Mouse (Mus musculus) stomach, postnatal 0 days (tissue): ENCODE results near the gene Glrx3. TPM values are rescaled to one million over a fixed set of nuclear protein-coding genes. Genes with fewer than 3 reads are reported as not detected.
A peak's percentile ranks its signal among the peaks of the same experiment; 100 is the strongest.

Experiments used
- ATAC-seq: fragments of 200-750 bp; cut with Nextera tagmentation; 2 replicates; pipeline ENCODE4 v1.8.0; 2017; ENCODE audit not compliant: low FRiP score, low TSS enrichment
- DNase-seq: peaks from one replicate; pipeline ENCODE4 v3.0.0-alpha.2; 2016; ENCODE audit warnings: low spot score
- H3K27ac ChIP-seq: fragments of 300-500 bp; sonication (generic); replicated peaks from 2 replicates; pipeline ENCODE4 v1.5.1; 2014; ENCODE audit warnings: mild to moderate bottlenecking, control low read depth
- H3K27me3 ChIP-seq: fragments of 300-500 bp; sonication (generic); 2 replicates; pipeline ENCODE4 v1.6.1; 2014; ENCODE audit warnings: low read length; ENCODE audit not compliant: control insufficient read depth, insufficient read depth
- H3K36me3 ChIP-seq: fragments of 300-500 bp; sonication (generic); 2 replicates; pipeline ENCODE4 v1.6.1; 2014; ENCODE audit warnings: low read length, mixed read lengths; ENCODE audit not compliant: control insufficient read depth, insufficient read depth
- H3K4me1 ChIP-seq: fragments of 300-500 bp; sonication (generic); replicated peaks from 2 replicates; pipeline ENCODE4 v1.6.1; 2014; ENCODE audit warnings: antibody characterized with exemption; ENCODE audit not compliant: control insufficient read depth, insufficient read depth
- H3K4me2 ChIP-seq: fragments of 300-500 bp; sonication (generic); replicated peaks from 2 replicates; pipeline ENCODE4 v1.6.1; 2014; ENCODE audit warnings: low read depth, mild to moderate bottlenecking, control low read depth, moderate library complexity
- H3K4me3 ChIP-seq: fragments of 300-500 bp; sonication (generic); 2 replicates; pipeline ENCODE4 v1.5.1; 2014; ENCODE audit warnings: low read depth, low read length, control low read depth
- H3K9ac ChIP-seq: fragments of 300-500 bp; sonication (generic); 2 replicates; pipeline ENCODE4 v1.6.1; 2014; ENCODE audit warnings: mild to moderate bottlenecking, low read length, control low read depth, mixed read lengths
- H3K9me3 ChIP-seq: fragments of 300-500 bp; sonication (generic); 2 replicates; pipeline ENCODE4 v1.6.1; 2016; ENCODE audit warnings: low read length; ENCODE audit not compliant: control insufficient read depth
- CTCF ChIP-seq: IDR thresholded peaks from 2 replicates; pipeline ENCODE4 v1.5.1; 2016; ENCODE audit warnings: antibody characterized with exemption, low read depth, mild to moderate bottlenecking, moderate library complexity
- EP300 ChIP-seq: optimal IDR thresholded peaks from 2 replicates; pipeline ENCODE3; 2016; ENCODE audit warnings: antibody characterized with exemption
- WGBS: fragments of 180-500 bp; shearing (Covaris S2); extraction: QIAGEN DNeasy Blood & Tissue Kit; methylation state at CpG from one replicate; pipeline ENCODE4 v1.1.7; 2014; 5-methylcytosine and 5-hydroxymethylcytosine counted together
- polyA plus RNA-seq: library from polyadenylated mRNA; unstranded; fragments of >200 nt; fragmentation: Nextera tagmentation; extraction: Ambion mirVana; gene quantifications from 2 replicates; pipeline ENCODE4 v1.2.1, GENCODE M21; 2015

Gene Glrx3
- polyA plus RNA-seq, 1 experiment from 2014 or later, result 149 TPM

GRCm38 (mm10) chr7:137407428-137408058 is 29.9 kb upstream of the Glrx3 start:
- 92% methylated on average over 1 of the region's 1 CpGs for WGBS
- Histone ChIP-seq H3K4me3 (no peak overlapping the region), H3K9ac (no peak overlapping the region), H3K36me3 (no peaks in the 10 kb centered on the region), H3K27me3 (no peaks in the 10 kb centered on the region), H3K9me3 (no peaks in the 10 kb centered on the region), H3K4me2 (no peak overlapping the region), H3K27ac (no peak overlapping the region), H3K4me1 (peaks cover 3% of the 10 kb centered on the region; the same call in 1 of the 2 replicates)
- no peak for DNase-seq
- TF ChIP-seq EP300 (no peak), CTCF (no peak)
- ATAC-seq, result no peak

- Histone ChIP-seq H3K4me3 (peak within 1 kb of the TSS; percentile 74), H3K27ac (peak within 1 kb of the TSS; percentile 93), H3K4me2 (peak within 1 kb of the TSS; percentile 63), H3K4me1 (peaks cover 3% of the 10 kb centered on the region; the same call in 1 of the 2 replicates), H3K36me3 (no peaks in the 10 kb centered on the region), H3K27me3 (no peaks in the 10 kb centered on the region), H3K9ac (peak within 1 kb of the TSS; percentile 70), H3K9me3 (no peaks in the 10 kb centered on the region)
- TF ChIP-seq EP300 (no peak), CTCF (no peak; the same call in none of the 2 replicates)
- peak; percentile 99 for ATAC-seq
- peak; percentile 99 for DNase-seq
- under 1% methylated on average over 59 of the region's 63 CpGs for WGBS
Observed at GRCm38 (mm10) chr7:137410337-137411197, 26.8 kb upstream of the Glrx3 start, which contains the start of gene 9430038I01Rik. Gene 9430038I01Rik, minus strand, starts transcription at chr7:137410762.

GRCm38 (mm10) chr7:137414710-137415109 is 22.7 kb upstream of the Glrx3 start:
- Histone ChIP-seq H3K4me3 (no peak overlapping the region), H3K27me3 (no peaks in the 10 kb centered on the region), H3K9me3 (no peaks in the 10 kb centered on the region), H3K36me3 (no peaks in the 10 kb centered on the region), H3K27ac (no peak overlapping the region), H3K9ac (no peak overlapping the region), H3K4me2 (no peak overlapping the region), H3K4me1 (peaks cover 3% of the 10 kb centered on the region; the same call in 1 of the 2 replicates)
- no peak for TF ChIP-seq EP300
- TF ChIP-seq CTCF, result no peak
- ATAC-seq (no peak), DNase-seq (no peak)
- WGBS, result 77% methylated on average over 8 of the region's 8 CpGs

GRCm38 (mm10) chr7:137420550-137420949 is 16.9 kb upstream of the Glrx3 start:
- no peak overlapping the region for H3K27ac ChIP-seq
- no peak overlapping the region for H3K4me2 ChIP-seq
- 89% methylated on average over 2 of the region's 2 CpGs for WGBS
- ATAC-seq (no peak), DNase-seq (no peak)
- H3K9ac ChIP-seq, result no peak overlapping the region
- H3K36me3 ChIP-seq, result no peaks in the 10 kb centered on the region
- no peak overlapping the region for H3K4me3 ChIP-seq
- H3K4me1 ChIP-seq, result no peaks in the 10 kb centered on the region
- no peak for TF ChIP-seq EP300
- TF ChIP-seq CTCF, result no peak
- no peaks in the 10 kb centered on the region for H3K9me3 ChIP-seq
- no peaks in the 10 kb centered on the region for H3K27me3 ChIP-seq

- no peaks in the 10 kb centered on the region for H3K4me1 ChIP-seq
- H3K27me3 ChIP-seq, result no peaks in the 10 kb centered on the region
- TF ChIP-seq EP300, result no peak
- no peak for TF ChIP-seq CTCF
- H3K36me3 ChIP-seq, result no peaks in the 10 kb centered on the region
- no peaks in the 10 kb centered on the region for H3K9me3 ChIP-seq
- no peak for ATAC-seq
- H3K4me3 ChIP-seq, result no peak overlapping the region
- 98% methylated on average over 4 of the region's 4 CpGs for WGBS
- no peak for DNase-seq
- no peak overlapping the region for H3K4me2 ChIP-seq
- no peak overlapping the region for H3K9ac ChIP-seq
- no peak overlapping the region for H3K27ac ChIP-seq
Observed at GRCm38 (mm10) chr7:137421236-137421635, 16.2 kb upstream of the Glrx3 start.

GRCm38 (mm10) chr7:137426693-137427092 is 10.7 kb upstream of the Glrx3 start:
- Histone ChIP-seq H3K9ac (no peak overlapping the region), H3K9me3 (no peaks in the 10 kb centered on the region), H3K36me3 (no peaks in the 10 kb centered on the region), H3K4me3 (no peak overlapping the region), H3K27me3 (no peaks in the 10 kb centered on the region), H3K4me1 (no peaks in the 10 kb centered on the region), H3K4me2 (no peak overlapping the region), H3K27ac (no peak overlapping the region)
- no peak for DNase-seq
- 47% methylated on average over 4 of the region's 4 CpGs for WGBS
- TF ChIP-seq CTCF (no peak), EP300 (no peak)
- no peak for ATAC-seq
